Mouse (Mus musculus): ENCODE measurements around the gene Matn4. TPM values are rescaled to one million over a fixed set of nuclear protein-coding genes. Genes with fewer than 3 reads are reported as not detected.

Gene Matn4
- polyA plus RNA-seq, 1 experiment, result 0.01 TPM

- Histone ChIP-seq H3K36me3 (ENCODE audit: control insufficient read depth, insufficient read depth) (no peaks in the 10 kb centered on the region), H3ac (ENCODE audit: control insufficient read depth, insufficient read length, low read depth) (no peak overlapping the region), H3K79me3 (ENCODE audit: low read depth) (no peaks in the 10 kb centered on the region), H3K4me3 (ENCODE audit: insufficient read depth, poor library complexity, severe bottlenecking) (no peak overlapping the region), H3K79me2 (ENCODE audit: control insufficient read depth, insufficient read depth) (no peaks in the 10 kb centered on the region), H3K27me3 (ENCODE audit: control insufficient read depth, insufficient read depth, insufficient read length) (no peaks in the 10 kb centered on the region)
- no peak for TF ChIP-seq CTCF (IDR thresholded peaks at IDR 0.05; ENCODE audit: control insufficient read depth, insufficient read depth, insufficient read length)
- no peak for TF ChIP-seq USF1 (IDR thresholded peaks at IDR 0.05; ENCODE audit: low read depth)
- TF ChIP-seq CEBPB (IDR thresholded peaks at IDR 0.05; ENCODE audit: low read depth), result no peak
- no peak for TF ChIP-seq FOSL1 (IDR thresholded peaks at IDR 0.05; ENCODE audit: insufficient read depth, low read length, poor library complexity, severe bottlenecking)
- no peak for TF ChIP-seq MYOD1 (IDR thresholded peaks at IDR 0.05; ENCODE audit: control insufficient read depth, insufficient read length, low read depth)
These were observed 31.8 kb downstream of the Matn4 start for GRCm38 (mm10) chr2:164373187-164373586.

GRCm38 (mm10) chr2:164372408-164373053 is 32.4 kb downstream of the Matn4 start:
- Histone ChIP-seq H3K36me3 (ENCODE audit: control insufficient read depth, insufficient read depth) (no peaks in the 10 kb centered on the region), H3K4me3 (ENCODE audit: insufficient read depth, poor library complexity, severe bottlenecking) (no peak overlapping the region), H3ac (ENCODE audit: control insufficient read depth, insufficient read length, low read depth) (no peak overlapping the region), H3K79me3 (ENCODE audit: low read depth) (no peaks in the 10 kb centered on the region), H3K27me3 (ENCODE audit: control insufficient read depth, insufficient read depth, insufficient read length) (no peaks in the 10 kb centered on the region), H3K79me2 (ENCODE audit: control insufficient read depth, insufficient read depth) (no peaks in the 10 kb centered on the region)
- no peak for TF ChIP-seq CTCF (IDR thresholded peaks at IDR 0.05; ENCODE audit: control insufficient read depth, insufficient read depth, insufficient read length)
- TF ChIP-seq CEBPB (IDR thresholded peaks at IDR 0.05; ENCODE audit: low read depth), result peak; percentile 47
- no peak for TF ChIP-seq FOSL1 (IDR thresholded peaks at IDR 0.05; ENCODE audit: insufficient read depth, low read length, poor library complexity, severe bottlenecking)
- no peak for TF ChIP-seq MAX (IDR thresholded peaks at IDR 0.05)
- no peak for TF ChIP-seq USF1 (IDR thresholded peaks at IDR 0.05; ENCODE audit: low read depth)

- H3K27me3 ChIP-seq (ENCODE audit: control insufficient read depth, insufficient read depth, insufficient read length), result no peaks in the 10 kb centered on the region
- no peak overlapping the region for H3ac ChIP-seq (ENCODE audit: control insufficient read depth, insufficient read length, low read depth)
- H3K79me2 ChIP-seq (ENCODE audit: control insufficient read depth, insufficient read depth), result no peaks in the 10 kb centered on the region
- no peaks in the 10 kb centered on the region for H3K36me3 ChIP-seq (ENCODE audit: control insufficient read depth, insufficient read depth)
- TF ChIP-seq CEBPB (IDR thresholded peaks at IDR 0.05; ENCODE audit: low read depth) (no peak), MYOD1 (IDR thresholded peaks at IDR 0.05; ENCODE audit: control insufficient read depth, insufficient read length, low read depth) (no peak), FOSL1 (IDR thresholded peaks at IDR 0.05; ENCODE audit: insufficient read depth, low read length, poor library complexity, severe bottlenecking) (no peak), CTCF (IDR thresholded peaks at IDR 0.05; ENCODE audit: control insufficient read depth, insufficient read depth, insufficient read length) (no peak), USF1 (IDR thresholded peaks at IDR 0.05; ENCODE audit: low read depth) (no peak), MAX (IDR thresholded peaks at IDR 0.05) (no peak), MYOG (IDR thresholded peaks at IDR 0.05; ENCODE audit: control insufficient read depth, extremely low read depth, insufficient read length) (no peak)
- H3K4me3 ChIP-seq (ENCODE audit: insufficient read depth, poor library complexity, severe bottlenecking), result no peak overlapping the region
- H3K79me3 ChIP-seq (ENCODE audit: low read depth), result no peaks in the 10 kb centered on the region
These were observed 33.6 kb downstream of the Matn4 start for GRCm38 (mm10) chr2:164371371-164371770.

- Histone ChIP-seq H3K27me3 (ENCODE audit: control insufficient read depth, insufficient read depth, insufficient read length) (no peaks in the 10 kb centered on the region), H3K36me3 (ENCODE audit: control insufficient read depth, insufficient read depth) (no peaks in the 10 kb centered on the region), H3ac (ENCODE audit: control insufficient read depth, insufficient read length, low read depth) (no peak overlapping the region), H3K4me3 (ENCODE audit: insufficient read depth, poor library complexity, severe bottlenecking) (no peak overlapping the region), H3K79me2 (ENCODE audit: control insufficient read depth, insufficient read depth) (no peaks in the 10 kb centered on the region), H3K79me3 (ENCODE audit: low read depth) (no peaks in the 10 kb centered on the region)
- TF ChIP-seq CTCF (IDR thresholded peaks at IDR 0.05; ENCODE audit: control insufficient read depth, insufficient read depth, insufficient read length), result no peak
- TF ChIP-seq MYOG (IDR thresholded peaks at IDR 0.05; ENCODE audit: control insufficient read depth, extremely low read depth, insufficient read length), result no peak
- no peak for TF ChIP-seq USF1 (IDR thresholded peaks at IDR 0.05; ENCODE audit: low read depth)
- no peak for TF ChIP-seq MYOD1 (IDR thresholded peaks at IDR 0.05; ENCODE audit: control insufficient read depth, insufficient read length, low read depth)
- no peak for TF ChIP-seq CEBPB (IDR thresholded peaks at IDR 0.05; ENCODE audit: low read depth)
- no peak for TF ChIP-seq FOSL1 (IDR thresholded peaks at IDR 0.05; ENCODE audit: insufficient read depth, low read length, poor library complexity, severe bottlenecking)
These were observed 36.3 kb downstream of the Matn4 start for GRCm38 (mm10) chr2:164368620-164369105.

- no peaks in the 10 kb centered on the region for H3K36me3 ChIP-seq (ENCODE audit: control insufficient read depth, insufficient read depth)
- H3ac ChIP-seq (ENCODE audit: control insufficient read depth, insufficient read length, low read depth), result no peak overlapping the region
- no peaks in the 10 kb centered on the region for H3K27me3 ChIP-seq (ENCODE audit: control insufficient read depth, insufficient read depth, insufficient read length)
- H3K79me3 ChIP-seq (ENCODE audit: low read depth), result no peaks in the 10 kb centered on the region
- no peak overlapping the region for H3K4me3 ChIP-seq (ENCODE audit: insufficient read depth, poor library complexity, severe bottlenecking)
- TF ChIP-seq USF1 (IDR thresholded peaks at IDR 0.05; ENCODE audit: low read depth), result no peak
- no peaks in the 10 kb centered on the region for H3K79me2 ChIP-seq (ENCODE audit: control insufficient read depth, insufficient read depth)
These were observed 38.0 kb downstream of the Matn4 start for GRCm38 (mm10) chr2:164366947-164367346.

GRCm38 (mm10) chr2:164360974-164361657 is 43.8 kb downstream of the Matn4 start:
- Histone ChIP-seq H3K79me2 (ENCODE audit: control insufficient read depth, insufficient read depth) (no peaks in the 10 kb centered on the region), H3K4me3 (ENCODE audit: insufficient read depth, poor library complexity, severe bottlenecking) (no peak overlapping the region), H3K36me3 (ENCODE audit: control insufficient read depth, insufficient read depth) (no peaks in the 10 kb centered on the region), H3K79me3 (ENCODE audit: low read depth) (no peaks in the 10 kb centered on the region), H3K27me3 (ENCODE audit: control insufficient read depth, insufficient read depth, insufficient read length) (no peaks in the 10 kb centered on the region), H3ac (ENCODE audit: control insufficient read depth, insufficient read length, low read depth) (no peak overlapping the region)
- no peak for TF ChIP-seq MAX (IDR thresholded peaks at IDR 0.05)
- TF ChIP-seq FOSL1 (IDR thresholded peaks at IDR 0.05; ENCODE audit: insufficient read depth, low read length, poor library complexity, severe bottlenecking), result no peak

All from C2C12 (cell line).